Mouse (Mus musculus) right cerebral cortex, postnatal 36 days (tissue): Measurements from ENCODE around the gene Ms4a1.
"Not testable (repeated sequence)": the region's sequence is repeated elsewhere in the genome, so short reads cannot be mapped to it uniquely, and the experiment has no call there.

Experiments
- DNase-seq, 2 experiments: peaks; one replicate each; pipeline ENCODE4 v3.0.0; 2022; ENCODE audit warnings: low spot score in 2 of 2, mixed read lengths in 1 of 2

Gene Ms4a1

GRCm38 (mm10) chr19:11266052-11266845 is at the start of gene Ms4a1:
Gene Ms4a1 (minus strand): TSS chr19:11266241.
- DNase-seq, result no peak

- DNase-seq, result no peak
Observed at GRCm38 (mm10) chr19:11314354-11314753, 48.3 kb upstream of the Ms4a1 start, which contains the start of gene Ms4a14. Gene Ms4a14 (minus strand): TSS chr19:11314454.

DNA sequence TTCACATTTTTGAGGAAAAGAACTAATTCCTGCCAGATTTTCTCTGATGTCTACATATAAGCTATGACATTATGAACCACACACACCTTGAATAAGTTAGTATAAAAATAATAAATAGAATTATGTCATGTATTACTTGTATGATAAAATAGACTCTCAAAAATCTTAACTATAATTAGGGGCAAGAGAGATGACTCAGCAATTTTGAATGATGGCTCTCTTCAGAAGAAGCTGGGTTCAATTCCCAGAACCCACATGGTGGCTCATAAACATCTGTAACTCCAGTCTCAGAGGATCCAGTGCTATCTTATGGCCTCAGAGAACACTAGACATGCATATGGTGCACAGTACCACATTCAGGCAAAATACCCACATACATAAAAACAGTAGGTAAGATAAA is 42.8 kb upstream of the Ms4a1 start:
- DNase-seq, result no peak

GRCm38 (mm10) chr19:11299529-11299928 is 33.5 kb upstream of the Ms4a1 start:
- not testable (repeated sequence) for DNase-seq

- no peak for DNase-seq
Observed at GRCm38 (mm10) chr19:11298939-11299338, 32.9 kb upstream of the Ms4a1 start.

- DNase-seq, result not testable (repeated sequence)
Observed at GRCm38 (mm10) chr19:11293616-11294015, 27.6 kb upstream of the Ms4a1 start.

GRCm38 (mm10) chr19:11292990-11293389 is 26.9 kb upstream of the Ms4a1 start:
- DNase-seq, result no peak

DNA sequence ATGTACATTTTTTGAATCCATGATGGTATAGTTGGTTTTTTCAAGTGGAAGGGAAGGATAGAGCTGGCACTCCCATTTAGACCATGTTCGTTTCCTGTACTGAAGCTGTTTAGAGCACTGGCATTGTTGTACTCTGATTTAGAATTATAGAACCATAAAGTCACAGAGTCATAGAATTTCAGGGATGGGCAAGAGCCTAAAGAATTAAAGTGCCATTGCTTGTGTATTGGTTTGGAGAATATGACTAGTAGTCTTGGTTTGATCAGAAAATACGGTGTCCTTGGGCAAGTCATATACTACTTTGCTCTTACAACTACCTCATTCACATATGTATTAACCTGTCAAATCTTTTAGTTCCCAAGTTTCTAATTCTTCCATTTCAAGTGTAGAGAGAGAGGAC is 17.7 kb upstream of the Ms4a1 start, which contains the start of gene Ms4a5:
Gene Ms4a5 (minus strand): TSS at position 101 of the 400 bp plus-strand sequence.
- no peak for DNase-seq

DNA sequence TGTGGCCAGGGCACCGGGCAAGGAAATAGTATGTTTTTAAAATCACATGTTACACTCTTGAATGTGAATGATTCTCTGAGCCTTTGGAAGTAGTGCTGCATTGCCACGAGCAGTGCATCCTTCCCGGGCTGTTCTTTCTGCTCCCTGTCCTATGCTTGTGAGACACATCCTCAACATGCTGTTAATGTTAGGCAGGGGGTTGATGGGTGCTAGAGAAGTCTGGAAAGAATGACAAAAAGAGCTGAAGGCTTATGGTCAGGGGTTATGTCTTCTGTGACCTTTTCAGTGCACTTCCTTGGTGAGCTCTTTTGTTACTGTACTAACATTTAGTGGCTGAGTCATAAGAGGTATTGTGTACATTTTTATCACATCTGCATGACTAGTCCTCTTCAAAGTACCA is 14.2 kb upstream of the Ms4a1 start:
- DNase-seq, result no peak

GRCm38 (mm10) chr19:11276431-11276830 is 10.4 kb upstream of the Ms4a1 start:
- DNase-seq, result no peak

DNA sequence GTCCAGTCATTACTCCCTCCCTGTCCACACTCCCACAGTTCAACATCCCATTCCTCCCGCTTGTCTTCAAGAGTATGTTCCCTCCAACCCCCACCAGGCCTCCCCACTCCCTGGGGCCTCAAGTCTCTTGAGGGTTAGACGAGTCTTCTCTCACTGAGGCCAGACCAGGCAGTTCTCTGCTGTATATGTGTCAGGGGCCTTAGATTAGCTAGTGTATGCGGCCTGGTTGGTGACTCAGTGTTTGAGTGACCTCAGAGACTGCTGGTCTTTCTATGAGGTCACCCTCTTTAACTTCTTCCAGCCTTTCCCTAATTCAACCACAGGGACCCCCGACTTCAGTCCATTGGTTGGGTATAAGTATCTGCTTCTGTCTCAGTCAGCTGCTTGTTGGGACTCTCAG is 915 bp upstream of the Ms4a1 start:
- no peak for DNase-seq

DNA sequence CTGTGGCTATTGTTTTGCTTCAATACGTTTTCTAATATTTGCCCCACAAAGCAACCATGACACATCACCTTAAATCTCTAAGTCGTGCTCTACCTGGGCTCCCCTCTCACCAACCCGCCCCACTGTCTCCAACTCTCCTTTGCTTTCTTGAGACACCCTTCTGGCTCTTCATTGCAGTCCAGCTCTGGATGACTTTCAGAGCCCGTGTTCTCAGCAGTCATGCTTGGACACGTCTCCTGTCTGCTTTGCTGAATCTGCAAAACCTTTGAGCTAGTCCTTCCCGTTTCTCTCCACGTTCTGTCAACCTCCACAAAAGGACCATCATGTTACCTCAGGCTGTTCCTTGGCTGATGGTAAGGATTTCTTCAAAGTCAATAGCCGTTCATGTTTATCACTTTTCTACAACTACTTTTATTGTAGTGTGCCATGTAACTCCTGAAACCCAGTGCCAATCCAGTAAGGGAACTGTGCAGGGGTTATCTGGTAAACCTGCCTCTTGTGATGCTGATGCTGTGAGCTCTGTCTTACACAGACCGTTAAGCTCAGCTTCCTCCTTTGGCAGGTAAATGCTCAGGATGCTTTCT is 1.3 kb downstream of the Ms4a1 start:
- DNase-seq, result no peak

GRCm38 (mm10) chr19:11263549-11263948 is 2.5 kb downstream of the Ms4a1 start:
- DNase-seq, result no peak

DNA sequence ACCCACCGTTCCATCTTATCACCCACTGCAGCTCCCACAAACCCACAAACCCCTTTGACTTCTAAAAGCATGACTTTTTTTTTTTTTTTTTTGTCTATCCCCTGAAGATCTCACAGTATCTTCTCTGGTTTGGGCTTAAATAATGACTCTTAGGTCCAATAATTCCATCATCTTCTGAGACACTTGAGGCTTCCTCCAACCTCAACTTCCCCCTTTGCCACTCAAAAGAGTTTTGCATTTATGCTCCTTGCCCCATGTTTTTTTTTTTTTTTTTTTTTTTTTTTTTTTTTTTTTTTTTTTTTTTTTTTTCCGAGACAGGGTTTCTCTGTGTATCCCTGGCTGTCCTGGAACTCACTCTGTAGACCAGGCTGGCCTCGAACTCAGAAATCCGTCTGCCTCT is 3.1 kb downstream of the Ms4a1 start:
- not testable (repeated sequence) for DNase-seq

DNA sequence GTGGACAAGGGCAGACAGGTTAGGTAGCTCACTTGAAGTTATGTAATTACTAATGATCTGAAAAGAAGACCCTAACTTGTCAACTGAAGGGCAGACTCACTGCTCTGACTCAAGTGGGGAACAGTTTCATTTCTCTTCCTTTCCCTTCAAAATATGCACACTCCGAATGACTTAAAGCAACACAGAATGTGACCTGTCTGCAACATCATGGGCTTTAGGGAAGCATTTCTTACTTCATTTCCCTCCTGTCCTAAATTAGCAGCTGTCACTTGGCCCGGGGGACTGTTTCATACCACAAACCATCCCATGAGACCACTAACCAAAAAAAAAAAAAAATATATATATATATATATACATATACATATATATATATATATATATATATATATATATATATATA is 4.5 kb downstream of the Ms4a1 start:
- DNase-seq, result no peak

- no peak for DNase-seq
Observed at GRCm38 (mm10) chr19:11244230-11244629, 21.8 kb downstream of the Ms4a1 start.

DNA sequence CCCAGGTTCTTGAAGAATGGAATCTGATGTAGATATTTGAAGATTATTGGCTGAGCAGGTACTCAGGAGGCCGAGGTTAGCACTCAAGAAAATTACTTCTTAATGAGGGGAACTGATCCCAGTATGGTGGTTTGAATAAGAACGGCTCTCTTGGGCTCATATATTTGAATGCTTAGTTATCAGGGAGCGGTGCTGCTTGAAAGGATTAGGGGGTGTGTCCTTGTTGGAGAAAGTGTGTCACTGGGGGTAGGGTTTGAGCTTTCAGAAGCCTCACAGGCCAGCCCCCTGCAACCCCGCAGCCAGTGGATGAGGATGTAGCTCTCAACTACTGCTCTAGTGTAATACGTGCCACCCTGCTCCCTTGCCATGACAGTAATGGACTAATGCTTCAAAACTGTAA is 23.5 kb downstream of the Ms4a1 start:
- DNase-seq, result no peak

DNA sequence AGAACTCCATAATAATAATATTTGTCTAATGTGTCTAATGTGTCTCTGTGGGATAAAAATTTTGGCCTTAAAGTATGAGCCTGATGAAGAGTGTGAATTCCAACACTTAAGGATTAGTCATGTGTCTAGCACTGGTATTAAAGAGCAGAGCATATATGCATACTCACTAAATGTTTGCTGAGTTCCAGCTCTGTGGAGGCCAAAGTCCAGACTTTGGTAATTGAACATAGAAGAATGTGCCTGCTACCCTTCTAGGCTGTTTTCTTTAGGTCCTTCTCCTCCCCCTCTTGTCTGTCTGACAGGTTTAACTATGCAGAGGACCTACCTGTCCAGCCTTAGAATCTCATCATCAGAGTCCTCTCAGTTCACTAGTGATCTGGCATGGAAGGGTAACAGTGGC is 30.2 kb downstream of the Ms4a1 start:
- no peak for DNase-seq

DNA sequence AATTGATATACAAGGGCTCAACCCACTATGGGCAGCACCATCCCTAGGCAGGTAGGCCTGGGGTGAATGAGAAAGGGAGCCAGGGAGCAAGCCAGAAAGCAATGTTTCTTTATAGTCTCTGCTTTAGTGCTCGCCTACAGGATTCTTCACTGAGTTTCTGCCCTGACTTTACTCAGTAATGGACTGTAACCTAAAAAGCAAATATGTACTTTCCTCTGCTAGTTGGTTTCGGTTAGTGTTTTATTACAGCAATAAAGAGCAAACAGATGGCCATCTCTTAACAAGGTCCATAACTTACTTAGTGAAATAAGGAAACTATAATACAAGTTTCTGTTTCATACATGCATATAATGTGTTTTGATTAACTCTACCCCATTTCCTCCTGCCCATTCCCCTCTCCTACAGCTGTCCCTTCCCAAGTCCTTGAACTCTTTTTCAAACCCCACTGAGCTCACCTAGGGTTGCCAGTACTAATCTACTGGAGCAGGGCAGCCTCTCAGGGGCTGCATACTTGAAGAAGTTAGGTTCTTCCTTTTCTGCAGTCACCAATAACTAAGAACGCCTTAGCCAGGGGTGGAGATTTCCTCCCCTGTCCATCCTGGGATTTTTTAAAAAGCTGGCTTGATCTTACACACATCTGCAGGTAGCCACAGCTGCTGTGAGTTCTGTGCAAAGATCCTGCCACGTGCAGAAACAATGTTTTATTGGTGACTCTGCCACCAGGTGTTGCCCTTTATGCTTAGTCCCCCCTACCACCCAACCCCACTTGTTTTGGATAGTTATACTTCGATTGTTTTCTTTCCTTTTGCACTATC is 30.9 kb downstream of the Ms4a1 start:
- no peak for DNase-seq

DNA sequence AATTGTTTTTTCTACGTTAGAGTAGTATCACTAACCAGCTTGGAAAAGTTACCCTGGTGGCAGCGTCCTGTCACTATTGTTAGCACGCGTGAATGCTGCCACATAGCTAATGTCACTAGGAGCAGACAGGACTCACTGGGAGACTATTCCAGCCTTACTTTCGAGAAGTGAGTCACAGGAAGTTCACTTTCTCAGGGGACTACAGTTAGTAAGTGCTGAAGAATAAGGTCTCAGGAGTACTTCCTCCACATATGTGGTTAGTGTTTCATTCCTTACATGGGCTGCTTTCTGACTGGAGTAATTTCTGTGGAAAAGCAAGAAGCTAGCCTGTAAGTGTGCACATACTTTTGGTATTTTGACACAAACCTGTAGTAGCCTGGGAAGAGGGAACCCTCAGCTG is 31.8 kb downstream of the Ms4a1 start:
- DNase-seq, result no peak

GRCm38 (mm10) chr19:11232348-11232747 is 33.7 kb downstream of the Ms4a1 start, which contains the start of gene Ms4a12:
Gene Ms4a12 (minus strand): TSS chr19:11232448.
- no peak for DNase-seq
